ENCODE assay signal across 24 mouse cellular contexts in the genomic region with DNA sequence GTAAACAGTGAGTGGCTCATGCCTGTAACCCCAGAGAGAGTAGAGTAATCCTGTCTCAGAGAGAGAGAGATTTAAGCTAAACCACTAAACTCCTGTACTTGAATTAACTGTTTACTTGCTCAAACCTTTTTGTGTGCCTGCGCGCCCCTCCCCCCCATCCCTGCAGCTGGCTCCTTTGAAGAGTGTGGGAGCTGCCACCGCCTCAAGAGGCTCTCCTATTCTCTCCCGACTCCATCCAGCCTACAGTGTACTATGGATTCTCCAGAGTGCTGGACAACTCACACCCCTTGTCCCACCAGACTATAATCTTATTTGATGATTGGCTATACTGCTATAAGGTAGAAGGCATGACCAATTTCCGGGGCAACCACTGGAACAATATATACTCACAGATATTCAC. TPM values are rescaled to one million over a fixed set of nuclear protein-coding genes. Genes with fewer than 3 reads are reported as not detected.
DNase-seq lines count a peak whose midpoint lies in the region; ATAC-seq lines count a peak whose summit lies in the region.
"Had no signal": no experiment of that assay in that cellular context is flagged by ENCODE, and none has a peak within 500 bp of the region (broad histone marks: within the 10 kb centered on the region; RNA-seq: fewer than 3 reads in every experiment).

No protein-coding gene starts in this region.

- no peak overlapping the region for H3K4me3 ChIP-seq in midbrain, embryonic 11.5 days (ENCODE audit: low read depth, low read length)
- H3K4me3 ChIP-seq in midbrain, embryonic 15.5 days, result no peak overlapping the region
- H3K4me3 ChIP-seq: embryonic facial prominence, embryonic 15.5 days; erythroblast, embryonic 14.5 days; forebrain, embryonic 15.5 days; heart, embryonic 13.5 days; hindbrain, embryonic 13.5 days; intestine, embryonic 15.5 days had no signal

- H3K27me3 ChIP-seq in midbrain, embryonic 11.5 days (ENCODE audit: control insufficient read depth, insufficient read depth, low read length), result no peaks in the 10 kb centered on the region
- 0 out of 2 replicates have a peak, but pooled peaks cover 4% of the 10 kb centered on the region for H3K27me3 ChIP-seq in midbrain, embryonic 15.5 days (replicated peaks)
- H3K27me3 ChIP-seq: embryonic facial prominence, embryonic 15.5 days; forebrain, embryonic 15.5 days; hindbrain, embryonic 13.5 days; intestine, embryonic 15.5 days had no signal

- no peak overlapping the region for H3K9ac ChIP-seq in midbrain, embryonic 11.5 days (ENCODE audit: low read length)
- no peak overlapping the region for H3K9ac ChIP-seq in midbrain, embryonic 15.5 days
- H3K9ac ChIP-seq: embryonic facial prominence, embryonic 15.5 days; forebrain, embryonic 15.5 days; heart, embryonic 13.5 days; hindbrain, embryonic 13.5 days; intestine, embryonic 15.5 days had no signal

- peak; percentile 46 for DNase-seq in embryo, embryonic 10.5 days (ENCODE audit: low spot score)
- no peak for DNase-seq in embryo, embryonic 9.5 days (ENCODE audit: extremely low spot score)
- DNase-seq in heart, adult 11 months, result peak; percentile 85
- DNase-seq in heart, postnatal 36 days, result no peak
- no peak for DNase-seq in midbrain, embryonic 11.5 days (ENCODE audit: low spot score, missing footprints)
- peak; percentile 47 for DNase-seq in ZHBTc4 (ENCODE audit: low read depth, low spot score)
- DNase-seq in adrenal gland, adult (ENCODE audit: inconsistent age in 2 of 2, low spot score in 1 of 2), result no peak
- DNase-seq: adrenal gland, adult 2 months; adrenal gland, postnatal 25 days; B cell, adult 2 months; cerebellum, adult 2 months; cerebellum, postnatal 10 days; gastrocnemius, postnatal 10 days; heart, postnatal 4 days; kidney, adult 18-20 months had no signal

- intact Hi-C loops in heart, postnatal 36 days (cut with DNase I), result loop anchor here (5.0 kb wide), 1 partner anchor 347 kb away; no protein-coding TSS in a partner anchor

- WGBS in midbrain, embryonic 11.5 days, result 23% methylated on average over 5 of the region's 5 CpGs
- WGBS in midbrain, embryonic 15.5 days, result 27% methylated on average over 5 of the region's 5 CpGs

- H3K36me3 ChIP-seq in midbrain, embryonic 11.5 days (ENCODE audit: control insufficient read depth, insufficient read depth, low read length), result no peaks in the 10 kb centered on the region
- H3K36me3 ChIP-seq in midbrain, embryonic 15.5 days (replicated peaks), result peaks cover 8% of the 10 kb centered on the region; the same call in 1 of the 2 replicates
- H3K36me3 ChIP-seq: intestine, embryonic 15.5 days had no signal

- H3K4me1 ChIP-seq in midbrain, embryonic 11.5 days (ENCODE audit: control insufficient read depth, insufficient read depth, low read length), result peaks cover 16% of the 10 kb centered on the region
- peaks cover 3% of the 10 kb centered on the region; the same call in 1 of the 2 replicates for H3K4me1 ChIP-seq in midbrain, embryonic 15.5 days
- H3K4me1 ChIP-seq: embryonic facial prominence, embryonic 15.5 days; forebrain, embryonic 15.5 days; intestine, embryonic 15.5 days had no signal

- H3K27ac ChIP-seq in midbrain, embryonic 11.5 days (ENCODE audit: low read depth, low read length), result no peak overlapping the region
- H3K27ac ChIP-seq in midbrain, embryonic 15.5 days, result no peak overlapping the region
- H3K27ac ChIP-seq: embryonic facial prominence, embryonic 15.5 days; forebrain, embryonic 15.5 days; heart, embryonic 13.5 days; hindbrain, embryonic 13.5 days; intestine, embryonic 15.5 days had no signal

- H3K4me2 ChIP-seq in midbrain, embryonic 11.5 days, result no peak overlapping the region
- no peak overlapping the region for H3K4me2 ChIP-seq in midbrain, embryonic 15.5 days
- H3K4me2 ChIP-seq: embryonic facial prominence, embryonic 15.5 days; forebrain, embryonic 15.5 days; heart, embryonic 13.5 days; hindbrain, embryonic 13.5 days; intestine, embryonic 15.5 days had no signal

- peak; percentile 72 for ATAC-seq in midbrain, embryonic 11.5 days (ENCODE audit: low FRiP score)
- no peak for ATAC-seq in midbrain, embryonic 15.5 days (replicated peaks)
- ATAC-seq: CD4-positive, CD25-positive, alpha-beta regulatory T cell, adult 4 months; forebrain, embryonic 15.5 days; intestine, embryonic 15.5 days had no signal

- H3K9me3 ChIP-seq in midbrain, embryonic 11.5 days (ENCODE audit: control insufficient read depth, low read length), result no peaks in the 10 kb centered on the region
- H3K9me3 ChIP-seq in midbrain, embryonic 15.5 days, result no peaks in the 10 kb centered on the region
- H3K9me3 ChIP-seq: embryonic facial prominence, embryonic 15.5 days; forebrain, embryonic 15.5 days; G1E; heart, embryonic 13.5 days; hindbrain, embryonic 13.5 days; intestine, embryonic 15.5 days had no signal

RNA-seq across cellular contexts. Expression of a gene that starts 12.8 kb away (rescaled TPM):
- total RNA-seq in heart, postnatal 36 days (2021), result 10 to 100 TPM; 87.7 to 90.5 TPM
- 15.8 and 18.4 TPM in 2 replicates for polyA plus RNA-seq in midbrain, embryonic 11.5 days (2014; fragmentation: Nextera tagmentation; extraction: Ambion mirVana)
- 51.1 and 51.4 TPM in 2 replicates for polyA plus RNA-seq in midbrain, embryonic 15.5 days (2015; fragmentation: Nextera tagmentation; extraction: Ambion mirVana)

RNA-seq across cellular contexts. Expression of a gene that starts 23.4 kb away (rescaled TPM):
- 10 to 100 TPM; 27.0 to 45.2 TPM for total RNA-seq in heart, postnatal 36 days (2021)
- 18.6 and 21.4 TPM in 2 replicates for polyA plus RNA-seq in midbrain, embryonic 11.5 days (2014; fragmentation: Nextera tagmentation; extraction: Ambion mirVana)
- 26.6 and 27.4 TPM in 2 replicates for polyA plus RNA-seq in midbrain, embryonic 15.5 days (2015; fragmentation: Nextera tagmentation; extraction: Ambion mirVana)

RNA-seq across cellular contexts. Expression of a gene that starts 48.3 kb away (rescaled TPM):
- 1 to 10 TPM; 4.3 to 5.9 TPM for total RNA-seq in heart, postnatal 36 days (2021)
- polyA plus RNA-seq in midbrain, embryonic 11.5 days (2014; fragmentation: Nextera tagmentation; extraction: Ambion mirVana), result 7.8 and 8.7 TPM in 2 replicates
- 14.0 and 15.5 TPM in 2 replicates for polyA plus RNA-seq in midbrain, embryonic 15.5 days (2015; fragmentation: Nextera tagmentation; extraction: Ambion mirVana)

Comparison
In these comparisons a context has a peak if more than half of its experiments do, and no peak if none do; other contexts are left out.
1. DNase-seq: peak in embryo, embryonic 10.5 days (single experiment), heart, adult 11 months (single experiment) and ZHBTc4 (single experiment); none in embryo, embryonic 9.5 days (single experiment), heart, postnatal 36 days (0 of 2), midbrain, embryonic 11.5 days (single experiment) and adrenal gland, adult (0 of 2).